Mouse (Mus musculus) inflammation-experienced regulatory T-cells (primary cell): ENCODE measurements around the gene Samsn1. TPM values are rescaled to one million over a fixed set of nuclear protein-coding genes. Genes with fewer than 3 reads are reported as not detected.

ENCODE experiments used
- polyA plus RNA-seq, 2 experiments: library from polyadenylated mRNA; unstranded; fragments of 100-300 nt; shearing (Covaris generic); gene quantifications; one replicate each; pipeline ENCODE4 v1.2.1; 2017

Samsn1 gene
- polyA plus RNA-seq, result 100 to 1,000 TPM; 156 to 159 TPM

DNA sequence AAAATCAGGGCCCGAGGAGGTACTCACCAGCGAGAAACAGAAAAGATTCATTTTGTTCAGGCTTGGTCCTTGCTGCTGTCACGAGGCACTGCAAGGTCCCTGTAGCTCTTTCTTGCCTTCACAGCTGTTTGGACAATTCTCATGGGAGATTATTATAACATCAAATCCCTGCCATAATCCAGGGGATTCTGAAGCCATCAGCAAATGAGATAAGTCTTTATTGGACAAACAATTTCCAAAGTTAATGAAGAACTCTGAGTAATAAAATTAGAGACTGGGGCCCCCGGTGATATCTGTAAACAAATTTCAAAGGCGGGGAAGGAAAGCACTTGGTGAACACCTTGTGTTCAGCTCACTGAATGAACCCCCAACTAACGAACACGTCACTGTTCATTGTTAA lies at the start of gene Samsn1:
Samsn1 (minus strand) TSS at position 101 of the 400 bp plus-strand sequence.

